ENCODE assay signal across 8 mouse cellular contexts in genomic region chr12:40220001-40220570, GRCm38 (mm10). TPM values are rescaled to one million over a fixed set of nuclear protein-coding genes. Genes with fewer than 3 reads are reported as not detected.
DNase-seq lines count a peak whose midpoint lies in the region; ATAC-seq and TF ChIP-seq lines count a peak whose summit lies in the region.

No protein-coding gene starts in this region.

- WGBS in intestine, embryonic 14.5 days = 34% methylated on average over 3 of the region's 3 CpGs
- 52% methylated on average over 3 of the region's 3 CpGs for WGBS in liver, embryonic 15.5 days (ENCODE audit: insufficient replicate concordance)
- 8% methylated on average over 3 of the region's 3 CpGs for WGBS in small intestine, adult 2 months

- peak overlapping the region; percentile 27 for H3K9ac ChIP-seq in intestine, embryonic 14.5 days (ENCODE audit: low read length)
- H3K9ac ChIP-seq in liver, embryonic 15.5 days = no peak overlapping the region

- no peaks in the 10 kb centered on the region for H3K27me3 ChIP-seq in intestine, embryonic 14.5 days (replicated peaks; ENCODE audit: control insufficient read depth, insufficient read depth, low read length)
- no peaks in the 10 kb centered on the region for H3K27me3 ChIP-seq in liver, embryonic 15.5 days
- no peaks in the 10 kb centered on the region for H3K27me3 ChIP-seq in small intestine, adult 2 months (ENCODE audit: control insufficient read depth, insufficient read depth, low read length)

- H3K27ac ChIP-seq in brown adipose tissue, adult 24 weeks (replicated peaks; ENCODE audit: low read depth, low read length) = peak overlapping the region; percentile 35; the same call in 1 of the 2 replicates
- H3K27ac ChIP-seq in intestine, embryonic 14.5 days (ENCODE audit: low read depth) = no peak overlapping the region
- H3K27ac ChIP-seq in liver, embryonic 15.5 days (replicated peaks) = no peak overlapping the region
- H3K27ac ChIP-seq in small intestine, adult 2 months (ENCODE audit: insufficient read depth, low read depth, low read length) = 0 out of 2 replicates have a peak overlapping the region, but pooled peaks have one; percentile 1

- H3K36me3 ChIP-seq in intestine, embryonic 14.5 days (ENCODE audit: control insufficient read depth, insufficient read depth, low read length) = peaks cover 23% of the 10 kb centered on the region
- H3K36me3 ChIP-seq in liver, embryonic 15.5 days (replicated peaks) = peaks cover 25% of the 10 kb centered on the region
- H3K36me3 ChIP-seq in small intestine, adult 2 months (ENCODE audit: control insufficient read depth, insufficient read depth, low read length) = peaks cover 16% of the 10 kb centered on the region

- peaks cover 5% of the 10 kb centered on the region for H3K4me1 ChIP-seq in brown adipose tissue, adult 24 weeks (ENCODE audit: control insufficient read depth, insufficient read depth, insufficient read length, low read length)
- H3K4me1 ChIP-seq in intestine, embryonic 14.5 days (replicated peaks; ENCODE audit: control insufficient read depth, insufficient read depth, low read length) = peaks cover 14% of the 10 kb centered on the region
- H3K4me1 ChIP-seq in liver, embryonic 15.5 days (replicated peaks) = peaks cover 37% of the 10 kb centered on the region
- peaks cover 5% of the 10 kb centered on the region; the same call in 1 of the 2 replicates for H3K4me1 ChIP-seq in small intestine, adult 2 months (ENCODE audit: control insufficient read depth, insufficient read depth, insufficient read length, low read length)

- peak overlapping the region; percentile 32 for H3K4me3 ChIP-seq in brown adipose tissue, adult 24 weeks (ENCODE audit: insufficient read depth, low read depth, low read length)
- H3K4me3 ChIP-seq in intestine, embryonic 14.5 days (ENCODE audit: low read depth, low read length) = peak overlapping the region; percentile 99; the same call in 1 of the 2 replicates
- peak overlapping the region; percentile 9 for H3K4me3 ChIP-seq in liver, embryonic 15.5 days (replicated peaks)
- peak overlapping the region; percentile 11; the same call in 1 of the 2 replicates for H3K4me3 ChIP-seq in small intestine, adult 2 months (ENCODE audit: low read depth, low read length)

- H3K4me2 ChIP-seq in intestine, embryonic 14.5 days (ENCODE audit: low read length) = peak overlapping the region; percentile 93
- peak overlapping the region; percentile 95 for H3K4me2 ChIP-seq in liver, embryonic 15.5 days

- ATAC-seq in intestine, embryonic 14.5 days (replicated peaks; ENCODE audit: low FRiP score, low TSS enrichment, low read depth) = no peak
- ATAC-seq in liver, embryonic 15.5 days (ENCODE audit: insufficient read depth) = no peak

- no peaks in the 10 kb centered on the region for H3K9me3 ChIP-seq in intestine, embryonic 14.5 days (ENCODE audit: control insufficient read depth, low read length)
- H3K9me3 ChIP-seq in liver, embryonic 15.5 days (replicated peaks) = no peaks in the 10 kb centered on the region

- no peak for TF ChIP-seq POLR2A in small intestine, adult 2 months (IDR thresholded peaks at IDR 0.05; ENCODE audit: low read depth, low read length)

- DNase-seq in adrenal gland, adult (ENCODE audit: inconsistent age in 2 of 2, low spot score in 1 of 2) = peak; percentile 37 to 86
- DNase-seq in adrenal gland, postnatal 4 days (ENCODE audit: low spot score in 2 of 2) = no peak
- peak; percentile 44 to 64 for DNase-seq in gastrocnemius, adult 8-10 months (ENCODE audit: low spot score in 2 of 2)
- DNase-seq in intestine, embryonic 14.5 days (ENCODE audit: low spot score) = no peak
- DNase-seq in spleen, adult 12 weeks (ENCODE audit: low spot score) = no peak

- TF ChIP-seq CTCF in small intestine, adult 2 months (IDR thresholded peaks at IDR 0.05; ENCODE audit: extremely low read depth, insufficient read length, insufficient replicate concordance, low read depth, low read length) = no peak

RNA-seq across cellular contexts. Expression of gene Lsmem1, which starts 20.8 kb away (rescaled TPM):
- 1 to 10 TPM in 1 of 2 experiments, under 1 TPM in 1; 0.53 to 1.0 TPM for total RNA-seq in adrenal gland, postnatal 4 days (2021)
- 1.0 TPM in 1 of 2 replicates, not detected in the other for polyA plus RNA-seq in brown adipose tissue, adult 24 weeks (2012; ENCODE audit: insufficient read depth, insufficient read length, missing spikeins)
- 10 to 100 TPM; 64.2 to 78.9 (median 74.6) TPM for total RNA-seq in gastrocnemius, adult 8-10 months (2022)
- not detected in 2 replicates for polyA plus RNA-seq in intestine, embryonic 14.5 days (2014; fragmentation: Nextera tagmentation; extraction: Ambion mirVana)
- 0.09 TPM in 1 of 2 replicates, not detected in the other for polyA plus RNA-seq in liver, embryonic 15.5 days (2015; fragmentation: Nextera tagmentation; extraction: Ambion mirVana)
- not detected in 2 replicates for polyA plus RNA-seq in small intestine, adult 2 months (2012; rRNA removed)

RNA-seq across cellular contexts. Expression of gene Ifrd1, which starts 28.2 kb away (rescaled TPM):
- 100 to 1,000 TPM; 169 to 176 TPM for total RNA-seq in adrenal gland, postnatal 4 days (2021)
- 101 and 246 TPM in 2 replicates for polyA plus RNA-seq in brown adipose tissue, adult 24 weeks (2012; ENCODE audit: insufficient read depth, insufficient read length, missing spikeins)
- total RNA-seq in gastrocnemius, adult 8-10 months (2022) = 100 to 1,000 TPM in 2 of 4 experiments, 10 to 100 TPM in 2; 93.1 to 126 (median 105) TPM
- 101 and 103 TPM in 2 replicates for polyA plus RNA-seq in intestine, embryonic 14.5 days (2014; fragmentation: Nextera tagmentation; extraction: Ambion mirVana)
- polyA plus RNA-seq in liver, embryonic 15.5 days (2015; fragmentation: Nextera tagmentation; extraction: Ambion mirVana) = 38.4 and 43.8 TPM in 2 replicates
- 29.1 and 131 TPM in 2 replicates for polyA plus RNA-seq in small intestine, adult 2 months (2012; rRNA removed)

Comparison
In these comparisons a context has a peak if more than half of its experiments do, and no peak if none do; other contexts are left out.
1. DNase-seq: peak in adrenal gland, adult (2 of 2) and gastrocnemius, adult 8-10 months (2 of 2); none in adrenal gland, postnatal 4 days (0 of 2), intestine, embryonic 14.5 days (single experiment) and spleen, adult 12 weeks (single experiment).
2. H3K27ac ChIP-seq: peak in brown adipose tissue, adult 24 weeks (single experiment) and small intestine, adult 2 months (single experiment); none in intestine, embryonic 14.5 days (single experiment) and liver, embryonic 15.5 days (single experiment).
3. H3K4me3 ChIP-seq: peak in every context shown above with its lines; median percentile 99 in intestine, embryonic 14.5 days; 32 in brown adipose tissue, adult 24 weeks; 11 in small intestine, adult 2 months; 9 in liver, embryonic 15.5 days.